Mouse (Mus musculus) olfactory bulb, adult 2 months (tissue): ENCODE data around the gene Sept8.

Experiments used
- CTCF ChIP-seq: fragments of 200-500 bp; IDR thresholded peaks from 2 replicates; pipeline ENCODE4 v1.5.1; 2012; ENCODE audit warnings: low read depth, mild to moderate bottlenecking, low read length, moderate library complexity; ENCODE audit not compliant: insufficient read depth
- POLR2A ChIP-seq: fragments of 200-500 bp; IDR thresholded peaks from 2 replicates; pipeline ENCODE4 v1.6.1; 2012; ENCODE audit warnings: mild to moderate bottlenecking, low read depth, low read length, moderate library complexity; ENCODE audit not compliant: insufficient read depth

DNA sequence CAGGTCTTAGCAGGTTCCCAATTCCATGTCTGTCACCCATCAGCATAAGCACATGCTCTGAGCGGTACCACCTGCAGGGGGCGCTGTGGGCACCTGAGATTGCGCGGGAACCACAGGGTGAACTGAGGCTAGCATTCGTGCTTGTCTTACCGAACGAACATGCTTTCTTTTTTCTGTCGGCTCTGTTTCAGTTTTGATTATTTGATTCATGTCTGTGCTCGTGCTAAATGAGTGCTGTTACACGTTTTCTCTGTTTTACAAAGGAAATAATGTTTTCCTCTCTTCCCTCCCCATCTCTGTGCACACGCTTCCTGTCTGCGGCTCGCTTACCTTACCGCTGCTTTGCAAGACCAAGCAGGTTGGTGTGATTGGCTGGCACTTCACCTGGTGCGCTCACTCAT, 71.3 kb downstream of the Sept8 start:
- TF ChIP-seq POLR2A (no peak), CTCF (peak; percentile 66; the same call in 1 of the 2 replicates)
